Mouse (Mus musculus) telencephalon, adult 2 months (tissue): ENCODE measurements around the gene Zfyve27.
A peak's percentile ranks its signal among the peaks of the same experiment; 100 is the strongest.

Source experiments
- DNase-seq: peaks from one replicate; pipeline ENCODE4 v3.0.0-alpha.2; 2011; ENCODE audit warnings: low read depth, low spot score

The Zfyve27 gene

GRCm38 (mm10) chr19:42142757-42143156 is 21.0 kb upstream of the Zfyve27 start:
- DNase-seq = no peak

DNA sequence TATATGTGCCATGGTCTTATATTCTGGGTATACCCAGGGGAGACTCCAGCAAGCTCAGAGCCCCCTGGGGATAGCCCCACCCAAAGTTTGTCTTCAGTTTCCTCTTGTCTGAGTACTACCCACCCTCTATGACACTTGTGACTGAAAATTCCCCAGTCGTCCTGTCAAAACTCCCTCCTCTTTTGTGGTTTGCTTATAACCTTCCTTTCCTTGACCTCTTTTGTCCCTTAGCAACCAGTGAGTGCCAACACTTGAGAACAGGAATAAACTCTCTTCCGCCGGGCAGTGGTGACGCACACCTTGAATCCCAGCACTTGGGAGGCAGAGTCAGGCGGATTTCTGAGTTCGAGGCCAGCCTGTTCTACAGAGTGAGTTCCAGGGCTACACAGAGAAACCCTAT is 19.7 kb upstream of the Zfyve27 start:
- no peak for DNase-seq

- peak; percentile 90 for DNase-seq
Measured at GRCm38 (mm10) chr19:42144541-42145167, 19.1 kb upstream of the Zfyve27 start.

GRCm38 (mm10) chr19:42145210-42145609 is 18.5 kb upstream of the Zfyve27 start:
- DNase-seq = no peak

DNA sequence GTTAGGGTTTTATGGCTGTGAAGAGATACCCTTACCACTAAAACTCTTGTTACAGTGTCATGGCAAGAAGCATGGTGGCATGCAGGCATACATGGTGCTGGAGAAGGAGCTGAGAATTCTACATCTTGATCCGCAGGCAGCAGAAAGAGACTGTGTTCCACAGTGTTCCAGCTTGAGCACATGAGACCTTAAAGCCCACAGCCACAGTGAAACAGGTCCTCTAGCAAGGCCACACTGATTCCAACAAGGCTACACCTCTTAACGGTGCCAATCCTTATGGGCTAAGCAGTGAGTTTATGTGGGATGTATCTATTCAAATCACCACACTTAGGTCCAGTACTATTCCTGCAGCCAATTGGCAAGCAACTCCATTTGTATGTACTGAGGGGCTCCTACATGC is 18.0 kb upstream of the Zfyve27 start:
- no peak for DNase-seq

GRCm38 (mm10) chr19:42146276-42147010 is 17.3 kb upstream of the Zfyve27 start:
- DNase-seq = no peak

DNA sequence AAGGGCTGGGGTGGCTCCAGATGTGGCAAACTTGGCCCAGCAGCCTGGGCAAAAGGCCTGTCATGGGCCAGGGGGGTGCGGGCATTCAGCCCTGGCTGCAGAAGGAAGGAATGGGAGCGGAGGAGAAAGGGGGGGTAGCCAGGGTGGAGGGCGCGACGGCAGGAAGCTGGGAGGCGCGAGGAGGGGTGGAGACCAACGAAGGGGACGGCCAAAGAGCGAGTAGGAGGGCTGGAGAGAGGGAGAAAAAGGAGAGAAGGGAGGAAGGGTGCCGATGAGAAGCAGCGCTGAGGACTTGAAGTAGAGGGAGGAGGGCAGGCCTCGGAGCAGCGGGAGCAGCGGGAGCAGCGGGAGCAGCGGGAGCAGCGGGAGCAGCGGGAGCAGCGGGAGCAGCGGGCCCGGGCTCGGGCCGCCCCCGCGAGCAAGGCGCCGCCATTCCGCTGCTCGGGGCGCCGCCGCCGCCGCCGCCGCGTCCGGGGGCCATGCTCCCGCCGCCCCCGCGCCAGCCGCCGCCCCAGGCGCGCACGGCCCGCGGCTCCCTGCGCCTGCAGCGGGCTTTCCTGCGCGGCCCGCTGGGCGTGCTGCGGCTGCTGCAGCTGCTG is 16.5 kb upstream of the Zfyve27 start, which contains the start of gene Marveld1:
Gene Marveld1 (plus strand): TSS at position 231 of the 599 bp plus-strand sequence.
- DNase-seq = no peak

GRCm38 (mm10) chr19:42147769-42148568 is 15.8 kb upstream of the Zfyve27 start:
- DNase-seq = no peak

DNA sequence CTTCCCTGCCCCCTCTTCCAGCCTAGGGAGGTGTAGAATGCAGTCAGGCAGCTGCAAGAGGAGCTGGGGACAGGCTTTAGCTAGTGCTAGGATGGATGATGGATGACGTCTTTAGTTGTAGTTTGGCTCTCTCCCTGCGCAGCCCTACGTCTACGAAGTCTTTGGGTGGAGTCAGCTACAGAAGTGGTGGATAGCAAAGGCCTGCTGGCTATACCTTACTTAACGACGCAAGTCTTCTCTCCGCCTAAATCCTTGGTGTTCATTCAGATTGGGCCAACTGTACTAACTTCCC is 15.2 kb upstream of the Zfyve27 start:
- peak; percentile 65 for DNase-seq

DNA sequence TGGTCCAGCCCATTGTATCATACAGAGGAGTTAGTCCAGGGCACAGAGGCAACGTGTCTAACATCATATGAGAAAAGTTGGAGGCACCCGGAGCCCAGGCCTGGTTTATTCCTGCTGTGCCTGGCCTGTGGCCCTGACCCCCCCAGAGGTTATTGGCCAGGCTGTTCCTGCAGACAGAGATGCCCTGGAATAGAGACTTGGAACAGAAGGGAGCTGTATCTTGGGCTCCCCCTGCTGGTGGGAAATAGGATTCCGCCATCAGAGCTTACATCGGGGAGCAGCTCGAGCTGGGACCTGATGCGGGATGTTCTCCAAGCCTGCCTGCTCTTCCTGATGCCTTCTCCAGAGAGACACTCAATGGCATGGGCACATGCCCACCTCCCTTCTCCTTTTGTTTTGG is 11.8 kb upstream of the Zfyve27 start:
- DNase-seq = peak; percentile 68

DNA sequence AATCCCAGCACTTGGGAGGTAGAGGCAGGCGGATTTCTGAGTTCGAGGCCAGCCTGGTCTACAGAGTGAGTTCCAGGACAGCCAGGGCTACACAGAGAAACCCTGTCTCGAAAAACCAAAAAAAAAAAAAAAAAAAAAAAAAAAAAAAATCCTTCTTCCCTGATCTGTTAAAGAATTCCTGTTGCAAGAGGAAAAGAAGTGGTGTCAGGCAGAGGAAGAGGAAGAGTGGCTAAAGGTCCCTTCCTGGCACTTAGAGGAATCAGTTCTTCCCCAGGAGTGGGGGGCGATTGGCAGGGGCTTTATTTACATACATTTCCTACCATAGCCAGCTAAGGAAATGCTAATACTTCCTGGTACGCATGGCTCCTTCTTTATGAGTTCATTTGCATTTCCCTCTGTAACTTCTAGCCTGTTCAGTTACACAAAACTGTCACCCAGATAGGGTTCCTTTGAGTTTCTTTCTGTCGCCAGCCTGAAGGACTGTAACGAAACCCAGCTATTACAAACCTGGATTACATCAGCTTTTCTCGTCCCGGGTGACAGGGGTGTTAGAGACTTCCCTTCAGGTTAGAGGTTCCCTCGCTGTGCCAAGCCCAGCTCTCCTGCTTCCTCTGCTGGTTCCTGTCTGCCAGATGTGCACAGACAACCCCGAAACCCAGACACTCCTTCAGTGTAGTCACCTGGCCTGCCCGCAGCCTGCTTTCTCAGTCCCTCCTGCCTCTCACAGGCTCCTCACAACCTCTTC is 6.1 kb upstream of the Zfyve27 start:
- DNase-seq = no peak

DNA sequence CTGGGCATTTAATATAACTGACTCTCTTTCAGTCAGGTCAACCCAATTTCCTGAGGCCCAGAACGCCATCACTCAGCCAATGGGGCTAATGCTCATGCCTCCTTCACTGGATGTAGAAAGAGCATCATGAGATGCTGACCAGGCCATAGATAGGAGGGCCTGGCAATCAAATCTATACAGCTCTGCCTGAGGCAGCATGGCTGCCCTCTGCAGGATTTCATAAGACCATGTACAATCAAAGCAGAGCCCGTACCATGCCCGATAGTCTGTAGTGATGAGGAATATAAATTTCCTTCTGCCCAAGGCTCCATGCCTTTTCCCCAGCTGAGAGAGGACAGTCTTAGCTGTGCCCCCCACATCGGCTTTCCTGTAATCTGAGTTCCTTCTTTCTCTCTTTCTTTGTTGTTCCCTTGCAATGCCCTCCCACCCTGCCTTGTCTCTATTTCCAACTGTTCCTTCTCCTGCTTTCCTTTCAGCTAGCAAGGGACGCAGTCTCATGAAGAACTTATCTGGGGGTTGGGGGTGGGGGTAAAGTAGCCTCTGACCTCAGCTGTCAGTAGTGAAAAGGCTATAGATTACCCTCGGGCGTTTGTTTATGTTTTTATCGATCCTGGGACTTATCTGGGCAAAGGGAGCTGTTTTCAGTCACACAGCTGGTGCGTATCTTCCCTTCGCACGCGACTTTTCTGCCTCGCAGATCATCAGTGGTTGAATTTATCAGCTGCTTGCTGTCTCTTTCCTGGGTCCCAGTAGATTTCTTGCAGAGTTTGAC is 5.3 kb upstream of the Zfyve27 start:
- no peak for DNase-seq

DNA sequence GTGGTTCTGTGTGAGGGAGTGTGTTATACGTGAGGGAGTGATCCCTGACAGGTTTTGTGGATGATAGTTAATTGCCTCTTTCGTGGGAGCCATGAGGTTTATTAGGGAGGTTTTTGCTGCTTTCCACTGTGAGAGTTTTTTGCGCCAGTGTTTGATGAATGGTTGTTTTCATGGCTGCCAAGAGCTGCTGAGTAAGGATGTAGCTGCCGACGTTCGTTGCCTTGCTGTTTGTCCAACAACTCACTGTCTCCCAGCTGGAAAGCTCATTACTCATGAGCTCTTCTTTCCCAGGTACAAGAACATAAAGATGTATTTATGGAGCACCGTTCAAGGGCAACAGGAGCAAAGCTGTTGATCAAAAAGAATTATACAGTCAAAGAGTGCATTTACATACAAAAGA is 437 bp downstream of the Zfyve27 start:
- no peak for DNase-seq

DNA sequence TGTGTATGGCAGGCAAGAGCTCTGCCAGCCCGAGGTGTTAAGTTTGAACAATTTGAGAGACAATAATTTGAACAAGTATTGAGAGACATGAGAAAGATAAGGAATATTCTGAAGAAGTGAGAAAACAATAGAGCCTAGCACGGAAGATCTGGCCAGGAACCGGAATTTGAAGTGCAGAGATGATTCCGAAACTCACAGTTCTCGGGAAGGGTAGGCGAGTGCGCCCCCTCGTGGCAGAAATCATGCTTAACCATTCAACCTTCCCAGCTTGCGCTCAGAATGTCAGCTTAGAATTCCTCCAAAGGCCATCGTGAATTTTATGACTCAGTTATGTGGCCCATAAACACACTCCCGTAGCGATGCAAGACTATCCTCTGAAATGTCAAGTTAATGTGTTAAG is 2.4 kb downstream of the Zfyve27 start:
- DNase-seq = peak; percentile 53

DNA sequence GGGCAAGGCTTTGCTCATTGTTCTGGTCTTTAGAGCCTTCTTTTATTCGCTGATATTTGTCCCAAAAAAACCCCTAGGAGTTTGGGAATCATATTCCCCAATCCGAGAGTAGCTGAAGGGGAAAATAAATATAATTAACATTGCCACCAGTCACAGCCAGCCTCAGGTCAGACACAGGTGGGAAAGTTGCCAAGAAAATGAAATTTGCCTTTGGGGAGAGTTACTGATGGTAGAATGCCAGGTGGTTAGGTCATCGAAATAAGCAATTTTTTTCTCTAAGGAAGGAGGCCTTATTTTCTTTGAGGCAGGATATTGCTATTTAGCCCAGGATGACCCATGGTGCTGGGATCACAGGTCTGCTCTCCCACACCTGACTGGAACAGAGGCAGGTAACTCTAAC is 3.0 kb downstream of the Zfyve27 start:
- no peak for DNase-seq

DNA sequence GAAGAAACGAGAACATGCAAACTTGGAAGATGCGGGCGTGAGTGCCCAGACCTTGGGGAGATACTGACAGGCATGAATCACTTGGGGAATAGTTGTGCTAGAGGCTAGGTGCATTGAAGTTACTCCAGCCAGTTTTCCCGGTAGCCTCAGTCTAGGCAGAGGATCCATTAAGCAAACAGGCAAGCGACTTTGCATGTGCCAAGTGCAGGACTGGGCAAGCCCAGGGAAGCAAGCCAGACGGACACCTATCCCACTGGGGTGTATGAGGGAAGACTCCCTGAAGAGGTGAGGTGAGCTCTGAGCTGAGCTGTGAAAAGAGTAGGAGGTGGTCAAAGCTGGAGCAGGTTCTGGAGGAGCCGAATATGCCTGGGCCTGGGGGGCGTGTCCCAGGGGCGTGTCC is 3.7 kb downstream of the Zfyve27 start:
- no peak for DNase-seq

DNA sequence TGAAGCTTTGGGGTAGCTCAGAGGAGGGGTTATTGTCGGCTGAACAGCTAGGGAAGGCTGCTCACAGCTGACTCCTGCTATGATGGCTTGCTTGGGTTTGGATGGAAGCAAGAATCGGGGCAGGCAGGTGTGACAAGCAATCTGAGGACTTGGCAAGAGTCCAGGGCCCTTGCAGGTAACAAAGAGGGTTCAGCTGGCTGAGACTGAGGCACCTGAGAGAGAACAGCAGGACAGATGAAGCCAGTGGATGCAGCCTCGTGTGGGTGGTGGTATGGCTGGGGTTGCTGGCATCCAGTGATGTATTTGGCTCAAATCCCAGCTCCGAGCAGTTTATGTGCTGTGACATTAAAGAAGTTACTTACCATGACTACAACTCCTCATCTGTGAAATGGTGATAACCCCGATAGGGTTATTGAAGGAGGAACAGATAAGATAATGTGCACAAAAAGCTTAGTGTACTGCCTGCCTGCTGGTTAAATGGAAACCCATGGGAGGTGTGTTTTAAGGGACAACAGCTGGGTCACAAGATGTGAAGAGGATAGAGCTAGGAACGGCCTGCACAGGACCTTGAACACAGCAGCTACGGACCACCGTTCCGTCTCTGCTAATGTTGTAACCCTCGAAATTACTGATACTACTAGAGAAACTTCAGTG is 5.7 kb downstream of the Zfyve27 start:
- DNase-seq = no peak

DNA sequence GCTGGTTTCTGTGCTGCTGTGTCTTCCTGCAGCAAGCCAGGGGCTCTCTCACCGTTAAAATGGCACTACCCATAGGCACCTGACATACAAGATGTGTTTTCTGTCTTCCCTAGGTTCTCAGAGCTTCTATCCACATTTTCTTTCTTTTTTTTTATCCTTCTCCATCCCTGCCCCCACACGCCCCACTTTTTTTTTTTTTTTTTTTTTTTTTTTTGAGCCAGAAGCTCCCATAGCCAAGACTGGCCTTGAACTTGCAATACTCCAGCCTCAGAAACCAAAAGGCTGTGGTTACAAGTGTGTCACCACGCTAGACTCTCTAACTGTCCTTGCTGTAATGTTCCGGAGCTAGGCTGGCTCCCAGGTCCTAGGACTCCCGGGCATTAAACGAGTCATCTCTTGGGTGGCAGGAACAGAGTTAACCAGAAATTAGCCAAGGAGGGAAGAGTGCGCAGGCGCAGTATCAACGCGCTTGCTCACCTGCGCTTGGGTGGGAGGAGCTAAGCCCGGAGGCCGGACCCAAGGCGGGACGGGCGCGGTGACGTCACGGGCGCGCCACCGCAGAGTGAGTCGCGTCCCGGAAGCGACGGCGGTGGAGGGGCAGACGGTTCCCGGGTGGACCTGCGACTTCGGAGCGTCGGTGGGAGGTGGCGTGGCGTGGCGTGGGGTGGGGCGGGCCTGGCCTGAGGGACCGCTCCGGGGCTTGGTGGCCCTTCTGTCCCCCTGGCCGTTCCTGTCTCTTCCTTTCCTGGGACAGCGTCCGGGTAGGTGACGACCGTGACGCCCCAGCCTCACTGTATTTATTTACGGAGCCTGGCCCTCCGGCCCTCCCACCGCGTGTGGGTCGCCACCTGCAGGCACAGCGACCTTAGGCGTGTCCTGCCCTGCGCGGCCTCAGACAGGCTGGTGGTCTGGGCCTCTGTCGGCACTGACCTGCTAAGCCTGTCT is 6.5 kb downstream of the Zfyve27 start:
- DNase-seq = peak; percentile 90

- no peak for DNase-seq
Measured at GRCm38 (mm10) chr19:42176841-42177240, 13.1 kb downstream of the Zfyve27 start.
